Mouse (Mus musculus) stomach, postnatal 0 days (tissue): ENCODE results near the gene Coq9. TPM values are rescaled to one million over a fixed set of nuclear protein-coding genes. Genes with fewer than 3 reads are reported as not detected.
A peak's percentile ranks its signal among the peaks of the same experiment; 100 is the strongest.

Experiments used
- ATAC-seq: fragments of 200-750 bp; cut with Nextera tagmentation; 2 replicates; pipeline ENCODE4 v1.8.0; 2017; ENCODE audit not compliant: low FRiP score, low TSS enrichment
- DNase-seq: peaks from one replicate; pipeline ENCODE4 v3.0.0-alpha.2; 2016; ENCODE audit warnings: low spot score
- H3K27ac ChIP-seq: fragments of 300-500 bp; sonication (generic); replicated peaks from 2 replicates; pipeline ENCODE4 v1.5.1; 2014; ENCODE audit warnings: mild to moderate bottlenecking, control low read depth
- H3K27me3 ChIP-seq: fragments of 300-500 bp; sonication (generic); 2 replicates; pipeline ENCODE4 v1.6.1; 2014; ENCODE audit warnings: low read length; ENCODE audit not compliant: control insufficient read depth, insufficient read depth
- H3K36me3 ChIP-seq: fragments of 300-500 bp; sonication (generic); 2 replicates; pipeline ENCODE4 v1.6.1; 2014; ENCODE audit warnings: low read length, mixed read lengths; ENCODE audit not compliant: control insufficient read depth, insufficient read depth
- H3K4me1 ChIP-seq: fragments of 300-500 bp; sonication (generic); replicated peaks from 2 replicates; pipeline ENCODE4 v1.6.1; 2014; ENCODE audit warnings: antibody characterized with exemption; ENCODE audit not compliant: control insufficient read depth, insufficient read depth
- H3K4me2 ChIP-seq: fragments of 300-500 bp; sonication (generic); replicated peaks from 2 replicates; pipeline ENCODE4 v1.6.1; 2014; ENCODE audit warnings: low read depth, mild to moderate bottlenecking, control low read depth, moderate library complexity
- H3K4me3 ChIP-seq: fragments of 300-500 bp; sonication (generic); 2 replicates; pipeline ENCODE4 v1.5.1; 2014; ENCODE audit warnings: low read depth, low read length, control low read depth
- H3K9ac ChIP-seq: fragments of 300-500 bp; sonication (generic); 2 replicates; pipeline ENCODE4 v1.6.1; 2014; ENCODE audit warnings: mild to moderate bottlenecking, low read length, control low read depth, mixed read lengths
- H3K9me3 ChIP-seq: fragments of 300-500 bp; sonication (generic); 2 replicates; pipeline ENCODE4 v1.6.1; 2016; ENCODE audit warnings: low read length; ENCODE audit not compliant: control insufficient read depth
- CTCF ChIP-seq: IDR thresholded peaks from 2 replicates; pipeline ENCODE4 v1.5.1; 2016; ENCODE audit warnings: antibody characterized with exemption, low read depth, mild to moderate bottlenecking, moderate library complexity
- EP300 ChIP-seq: optimal IDR thresholded peaks from 2 replicates; pipeline ENCODE3; 2016; ENCODE audit warnings: antibody characterized with exemption
- WGBS: fragments of 180-500 bp; shearing (Covaris S2); extraction: QIAGEN DNeasy Blood & Tissue Kit; methylation state at CpG from one replicate; pipeline ENCODE4 v1.1.7; 2014; 5-methylcytosine and 5-hydroxymethylcytosine counted together
- polyA plus RNA-seq: library from polyadenylated mRNA; unstranded; fragments of >200 nt; fragmentation: Nextera tagmentation; extraction: Ambion mirVana; gene quantifications from 2 replicates; pipeline ENCODE4 v1.2.1, GENCODE M21; 2015

Coq9 gene
- polyA plus RNA-seq, 1 experiment from 2014 or later: 62.3 TPM

DNA sequence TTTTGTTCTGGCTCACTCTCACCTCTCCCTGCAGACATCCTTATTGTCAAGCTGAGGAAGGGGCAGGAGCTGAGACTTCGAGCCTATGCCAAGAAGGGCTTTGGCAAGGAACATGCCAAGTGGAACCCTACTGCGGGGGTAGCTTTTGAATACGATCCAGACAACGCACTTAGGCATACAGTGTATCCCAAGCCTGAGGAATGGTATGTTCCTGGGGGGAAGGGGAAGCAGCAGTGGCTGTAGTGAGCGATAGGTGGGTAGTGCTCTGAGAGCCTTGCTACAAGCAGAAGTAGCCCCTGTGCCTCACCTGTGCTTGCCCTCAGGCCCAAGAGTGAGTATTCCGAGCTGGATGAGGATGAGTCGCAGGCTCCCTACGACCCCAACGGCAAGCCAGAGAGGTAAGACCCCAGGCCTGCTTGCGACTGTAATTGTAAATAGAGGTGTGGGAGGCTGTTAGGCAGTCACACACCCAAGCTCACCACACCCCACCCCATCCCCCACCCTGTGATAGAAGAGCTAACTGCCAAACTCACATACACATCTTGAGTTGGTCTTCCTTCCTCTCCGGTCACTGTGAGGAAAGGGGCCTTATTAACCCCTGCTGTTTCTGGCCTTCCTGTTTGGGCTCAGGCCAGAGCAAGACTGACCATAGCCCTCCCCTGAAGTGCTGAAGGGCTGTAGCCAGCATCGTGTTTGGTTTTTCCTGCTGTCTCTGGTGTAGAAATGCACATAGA is 24.5 kb downstream of the Coq9 start:
- Histone ChIP-seq H3K9ac (no peak overlapping the region), H3K4me3 (no peak overlapping the region), H3K27ac (no peak overlapping the region), H3K4me2 (no peak overlapping the region), H3K36me3 (peaks cover 6% of the 10 kb centered on the region; the same call in 1 of the 2 replicates), H3K4me1 (no peaks in the 10 kb centered on the region), H3K27me3 (no peaks in the 10 kb centered on the region), H3K9me3 (no peaks in the 10 kb centered on the region)
- 0 out of 2 replicates have a peak, but pooled peaks have one; percentile 14 for ATAC-seq
- no peak for DNase-seq
- TF ChIP-seq EP300 (no peak), CTCF (no peak)
- 87% methylated on average over 12 of the region's 12 CpGs for WGBS

DNA sequence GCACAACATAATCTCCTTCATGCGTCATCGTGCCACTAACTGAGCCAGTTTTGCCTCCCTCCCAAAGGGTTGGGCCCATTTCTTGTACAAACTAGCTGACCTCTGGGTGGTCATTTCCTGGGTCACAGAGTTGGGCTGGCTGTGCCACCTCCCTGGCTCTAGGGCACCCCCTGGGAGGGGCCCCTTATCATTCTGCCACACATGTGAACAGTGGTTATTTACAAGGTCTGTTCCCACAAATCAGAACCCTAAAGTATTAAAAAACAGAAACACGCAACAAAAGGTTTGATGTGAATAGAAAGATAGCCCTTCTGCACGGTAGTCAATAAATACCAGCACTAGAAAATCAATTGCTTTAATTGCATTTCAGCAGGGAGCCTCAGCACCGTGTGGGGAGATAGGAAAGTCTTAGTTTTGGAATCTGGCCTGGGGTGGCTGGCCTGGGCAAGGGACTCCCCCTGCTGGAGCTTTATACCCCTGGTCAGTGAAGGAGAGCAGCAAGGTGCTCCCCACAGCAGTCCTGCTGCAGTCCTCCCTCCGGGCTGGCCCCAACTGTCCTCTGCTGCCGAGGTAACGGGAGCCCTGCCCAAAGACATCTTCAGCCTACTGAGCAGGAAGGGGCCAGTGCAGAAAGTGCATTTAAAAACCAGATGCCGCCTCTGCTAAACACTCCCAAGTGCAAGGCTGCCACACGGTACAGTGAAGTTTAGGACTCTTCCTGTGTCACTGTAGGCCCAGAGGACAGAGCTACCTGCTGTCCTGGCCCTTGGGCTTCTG is 26.0 kb downstream of the Coq9 start:
- Histone ChIP-seq H3K4me3 (no peak overlapping the region), H3K36me3 (peaks cover 6% of the 10 kb centered on the region; the same call in 1 of the 2 replicates), H3K27me3 (no peaks in the 10 kb centered on the region), H3K4me1 (no peaks in the 10 kb centered on the region), H3K27ac (no peak overlapping the region), H3K9me3 (no peaks in the 10 kb centered on the region), H3K4me2 (no peak overlapping the region), H3K9ac (no peak overlapping the region)
- ATAC-seq (no peak), DNase-seq (no peak)
- WGBS: 69% methylated on average over 10 of the region's 10 CpGs
- TF ChIP-seq CTCF (peak; percentile 43), EP300 (no peak)

DNA sequence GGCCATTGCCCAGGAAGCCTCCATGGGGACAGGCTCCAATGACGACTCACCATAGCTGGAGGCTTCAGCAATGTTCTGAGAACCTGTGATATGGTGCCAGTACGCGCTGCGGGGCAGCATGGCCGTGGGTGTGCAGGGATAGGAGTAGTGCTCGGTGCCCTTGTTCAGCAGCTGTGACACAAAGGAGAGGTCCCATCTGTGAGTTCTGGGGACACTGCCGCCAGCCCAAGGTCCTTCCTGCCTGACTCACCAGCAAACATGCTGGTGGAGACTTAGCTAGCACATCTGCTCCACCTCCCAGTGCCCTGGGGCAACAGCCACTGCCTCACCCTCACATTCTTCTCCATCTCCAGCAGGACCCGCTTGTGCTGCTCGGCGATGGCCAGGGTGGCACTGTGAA is 27.2 kb downstream of the Coq9 start:
- WGBS: 68% methylated on average over 10 of the region's 10 CpGs
- no peak overlapping the region for H3K4me2 ChIP-seq
- H3K4me1 ChIP-seq: 0 out of 2 replicates have a peak, but pooled peaks cover 2% of the 10 kb centered on the region
- H3K9me3 ChIP-seq: no peaks in the 10 kb centered on the region
- TF ChIP-seq CTCF (no peak), EP300 (no peak)
- no peak overlapping the region for H3K9ac ChIP-seq
- no peaks in the 10 kb centered on the region for H3K27me3 ChIP-seq
- H3K36me3 ChIP-seq: peaks cover 6% of the 10 kb centered on the region; the same call in 1 of the 2 replicates
- peak; percentile 21 for DNase-seq
- no peak for ATAC-seq
- no peak overlapping the region for H3K4me3 ChIP-seq
- H3K27ac ChIP-seq: no peak overlapping the region

GRCm38 (mm10) chr8:94866921-94867320 is 28.8 kb downstream of the Coq9 start:
- WGBS: 81% methylated on average over 9 of the region's 9 CpGs
- ATAC-seq (no peak), DNase-seq (no peak)
- H3K9ac ChIP-seq: no peak overlapping the region
- no peaks in the 10 kb centered on the region for H3K27me3 ChIP-seq
- H3K4me3 ChIP-seq: no peak overlapping the region
- H3K4me1 ChIP-seq: peaks cover 9% of the 10 kb centered on the region; the same call in 1 of the 2 replicates
- TF ChIP-seq EP300 (no peak), CTCF (no peak)
- H3K27ac ChIP-seq: no peak overlapping the region
- H3K36me3 ChIP-seq: peaks cover 3% of the 10 kb centered on the region; the same call in 1 of the 2 replicates
- H3K4me2 ChIP-seq: no peak overlapping the region
- no peaks in the 10 kb centered on the region for H3K9me3 ChIP-seq

DNA sequence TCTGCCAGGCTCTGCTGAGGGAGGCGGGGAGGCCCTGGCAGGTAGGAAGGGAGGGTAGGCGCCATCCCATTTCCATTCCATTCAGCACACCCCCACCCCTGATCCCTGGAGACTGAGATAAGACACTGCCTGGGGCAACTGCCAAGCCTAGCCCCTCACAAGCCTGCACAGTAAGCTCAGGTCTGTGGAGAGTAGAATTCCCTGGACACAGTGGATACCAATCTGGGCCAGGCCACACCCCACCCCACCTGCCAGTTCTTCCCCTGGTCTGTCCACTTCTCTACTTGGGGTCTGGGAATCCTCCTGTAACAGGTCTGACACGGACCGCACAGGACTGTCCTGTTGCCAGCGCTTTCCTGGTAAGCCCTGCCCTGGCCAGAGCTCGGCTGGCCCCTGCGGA is 31.0 kb downstream of the Coq9 start:
- Histone ChIP-seq H3K27me3 (no peaks in the 10 kb centered on the region), H3K36me3 (peaks cover 3% of the 10 kb centered on the region; the same call in 1 of the 2 replicates), H3K9ac (peak overlapping the region; percentile 61; the same call in 1 of the 2 replicates), H3K9me3 (no peaks in the 10 kb centered on the region), H3K4me2 (no peak overlapping the region), H3K4me1 (peaks cover 11% of the 10 kb centered on the region; the same call in 1 of the 2 replicates), H3K27ac (no peak overlapping the region), H3K4me3 (no peak overlapping the region)
- 65% methylated on average over 7 of the region's 7 CpGs for WGBS
- no peak for ATAC-seq
- no peak for DNase-seq
- TF ChIP-seq EP300 (no peak), CTCF (no peak)
